Mouse (Mus musculus): Measurements from ENCODE around the gene Tmsb10. TPM values are rescaled to one million over a fixed set of nuclear protein-coding genes. Genes with fewer than 3 reads are reported as not detected.

Tmsb10 gene
- total RNA-seq, 2 experiments from 2014 or later: 259 to 303 TPM

DNA sequence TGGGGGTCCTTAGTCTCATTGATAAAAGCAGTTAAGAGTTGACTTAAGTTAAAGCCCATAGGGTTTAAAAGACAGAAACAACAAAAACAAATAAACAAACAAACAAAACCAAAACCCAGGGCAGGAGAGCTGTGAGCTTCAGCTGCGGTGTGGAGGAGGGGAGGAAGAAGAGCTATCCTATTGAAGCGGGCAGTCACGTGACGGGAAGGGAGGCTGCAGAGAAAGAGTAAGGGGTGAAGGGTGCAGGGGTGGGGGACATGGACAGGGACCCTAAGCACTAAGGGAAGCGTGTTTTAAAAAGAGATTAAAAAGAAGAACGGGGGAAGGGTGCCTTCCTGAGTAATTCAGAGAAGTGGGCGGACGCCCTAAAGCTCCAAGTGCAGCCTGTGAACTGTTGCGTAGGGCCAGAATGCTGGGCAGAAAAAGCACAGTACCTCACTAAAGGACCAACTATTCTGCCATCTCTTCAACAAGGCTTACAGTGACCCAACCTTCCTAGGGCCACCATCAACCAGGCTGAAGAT lies 40.0 kb downstream of the Tmsb10 start:
- ATAC-seq (replicated peaks; ENCODE audit: low FRiP score, low TSS enrichment, poor library complexity, severe bottlenecking): no peak

- no peak for ATAC-seq (replicated peaks; ENCODE audit: low FRiP score, low TSS enrichment, poor library complexity, severe bottlenecking)
These were observed 42.2 kb downstream of the Tmsb10 start for GRCm38 (mm10) chr6:72916330-72916729.

- ATAC-seq (replicated peaks; ENCODE audit: low FRiP score, low TSS enrichment, poor library complexity, severe bottlenecking): no peak
These were observed 44.3 kb downstream of the Tmsb10 start for GRCm38 (mm10) chr6:72914087-72914749.

DNA sequence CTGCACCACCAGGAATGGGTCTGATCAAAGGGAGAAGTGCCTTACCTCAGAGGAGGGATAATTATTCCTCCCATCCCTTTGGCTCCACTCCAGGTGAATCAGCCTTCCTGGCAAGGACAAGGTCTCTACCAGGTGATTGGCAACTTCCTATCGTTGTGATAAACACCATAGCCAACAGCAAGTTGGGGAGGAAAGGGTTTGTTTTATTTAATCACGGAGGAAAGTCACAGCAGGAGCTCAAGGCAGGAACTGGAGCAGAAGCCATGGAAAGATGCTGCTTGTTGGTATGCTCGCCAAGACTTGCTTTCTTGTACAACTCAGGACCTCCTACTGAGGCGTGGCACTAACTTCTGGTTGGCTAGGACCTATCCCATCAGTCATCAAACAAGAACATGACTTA lies 47.3 kb downstream of the Tmsb10 start:
- no peak for ATAC-seq (replicated peaks; ENCODE audit: low FRiP score, low TSS enrichment, poor library complexity, severe bottlenecking)

Other genes with a start within 250 kb of the Tmsb10 start
- 0.90 TPM in 1 of 2 replicates, not detected in the other for gene Tcf7l1, start 169.5 kb downstream of the Tmsb10 start, total RNA-seq (2014; fragmentation: Nextera tagmentation)
- gene Tcf7l1, start 169.5 kb downstream of the Tmsb10 start, total RNA-seq (2017): not detected in 2 replicates
- 46.9 and 63.7 TPM in 2 replicates for gene Kcmf1, start 58.8 kb downstream of the Tmsb10 start, total RNA-seq (2014; fragmentation: Nextera tagmentation)
- 77.1 and 105 TPM in 2 replicates for gene Kcmf1, start 58.8 kb downstream of the Tmsb10 start, total RNA-seq (2017)

Measured in megakaryocyte-erythroid progenitor cell, adult 5-6 weeks (primary cell).